Mouse (Mus musculus) granulocyte monocyte progenitor cell, adult 5-6 weeks (primary cell): Measurements from ENCODE around the gene Kap. TPM values are rescaled to one million over a fixed set of nuclear protein-coding genes. Genes with fewer than 3 reads are reported as not detected.
"Not testable (repeated sequence)": the region's sequence is repeated elsewhere in the genome, so short reads cannot be mapped to it uniquely, and the experiment has no call there.

Experiments
- ATAC-seq: replicated peaks from 2 replicates; pipeline ENCODE4 v1.8.0; 2016; ENCODE audit warnings: mild to moderate bottlenecking, moderate TSS enrichment, inconsistent platforms; ENCODE audit not compliant: poor library complexity, severe bottlenecking
- total RNA-seq, 2 experiments: library from RNA; stranded (forward) in 1 of 2; stranded (reverse) in 1 of 2; fragments of 200-712, 200-1000 nt in 1 of 2; fragments of >200 nt in 1 of 2; fragmentation: Nextera tagmentation in 1 of 2; gene quantifications; 2 replicates each; pipeline ENCODE4 v1.2.3; 2014 to 2017

The Kap gene
- total RNA-seq (2014; fragmentation: Nextera tagmentation): not detected in 2 replicates
- total RNA-seq (2017): not detected in 2 replicates

DNA sequence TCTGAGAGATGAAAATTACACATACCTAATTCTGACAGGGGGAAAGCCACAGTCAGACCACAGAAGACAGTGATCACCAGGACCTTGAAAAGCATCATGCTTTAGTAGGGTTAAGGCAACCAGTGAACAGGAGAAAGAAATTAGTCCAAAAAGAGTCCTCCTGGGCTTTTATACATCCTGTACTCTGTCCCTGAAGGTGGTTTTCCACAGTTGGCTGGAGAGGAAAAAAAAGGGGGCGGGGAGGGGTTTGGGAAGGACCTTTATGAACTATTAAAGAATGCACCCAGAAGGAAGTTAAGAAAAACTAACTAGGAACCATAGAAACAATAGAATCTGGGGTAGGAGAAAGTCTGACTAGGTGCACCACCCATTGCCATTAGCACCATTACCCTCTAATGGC lies at the start of gene Kap:
Gene Kap (minus strand): TSS at position 237 of the 400 bp plus-strand sequence.
- no peak for ATAC-seq

DNA sequence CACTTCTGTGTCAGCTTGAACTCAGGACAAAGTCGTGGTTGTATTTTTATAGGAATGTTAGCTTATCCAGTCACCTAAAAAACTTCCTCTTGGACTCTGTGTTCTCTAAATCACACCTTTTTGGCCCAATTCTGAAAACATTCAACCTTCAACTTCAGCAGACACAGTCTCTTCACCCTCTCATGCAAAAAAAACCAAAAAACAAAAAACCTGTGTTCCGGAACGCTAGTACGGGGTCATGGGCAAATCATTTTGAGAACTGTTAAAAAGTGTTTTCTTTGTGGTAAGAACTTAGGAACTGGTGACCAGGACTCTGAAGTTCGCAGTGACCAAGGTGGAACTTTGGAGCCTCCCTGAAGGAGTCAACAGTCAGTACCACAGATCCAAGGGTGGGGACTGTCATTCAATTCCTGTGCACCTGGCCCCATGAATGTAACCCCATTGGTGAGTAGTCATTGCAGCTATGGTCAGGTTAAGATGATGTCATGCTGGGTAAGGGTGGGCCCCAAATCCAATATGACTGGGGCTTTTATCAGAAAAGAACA lies 32.4 kb upstream of the Kap start:
- no peak for ATAC-seq

DNA sequence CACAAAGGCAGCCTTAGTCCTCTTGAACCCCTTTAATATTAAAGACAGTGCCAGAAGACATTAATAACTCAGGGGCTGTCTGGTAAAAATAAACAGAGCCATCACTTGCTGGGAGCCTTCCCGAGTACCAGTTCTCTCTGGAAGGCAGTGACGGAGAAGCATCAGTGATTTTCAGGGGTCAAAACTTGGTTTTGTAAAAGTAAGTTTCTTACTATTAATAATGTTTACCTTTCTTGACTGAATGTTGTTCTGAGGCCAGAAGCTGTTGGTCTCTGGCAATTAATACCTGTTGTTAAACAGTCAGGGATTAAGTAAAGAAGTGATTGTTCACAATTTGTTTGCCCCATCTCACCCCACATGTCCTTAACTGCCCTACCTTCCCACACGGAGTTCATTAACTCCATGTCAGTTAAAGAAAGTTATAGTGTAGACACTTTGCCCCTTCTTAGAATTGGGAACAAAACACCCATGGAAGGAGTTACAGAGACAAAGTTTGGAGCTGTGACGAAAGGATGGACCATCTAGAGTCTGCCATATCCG lies 30.0 kb upstream of the Kap start:
- no peak for ATAC-seq

DNA sequence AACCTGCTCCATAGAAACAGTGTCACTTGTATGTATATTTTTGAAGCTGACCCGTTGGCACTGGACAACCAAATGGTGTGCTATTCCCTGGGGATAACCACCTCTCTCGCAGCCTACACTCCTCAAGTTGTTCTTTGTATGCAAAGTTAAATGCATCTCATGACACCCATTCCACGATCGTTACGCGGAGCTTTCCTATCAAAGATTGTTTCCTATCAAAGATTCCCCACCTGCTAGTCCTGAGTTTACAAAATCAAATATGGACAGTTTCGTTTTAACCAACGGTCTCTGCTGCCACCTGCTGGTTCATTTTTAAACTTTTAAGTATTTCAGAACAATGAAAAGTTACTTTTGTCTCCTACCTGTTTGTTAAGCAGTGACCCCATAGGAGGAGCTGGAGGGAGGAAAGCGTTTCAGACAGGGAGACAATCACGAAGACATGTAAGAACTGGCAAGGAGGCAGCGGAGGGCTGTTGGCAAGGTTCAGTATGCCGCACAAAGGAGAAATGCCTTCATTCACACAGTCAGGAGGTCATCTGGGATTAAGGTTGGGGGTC lies 22.4 kb upstream of the Kap start:
- ATAC-seq: peak; percentile 69

DNA sequence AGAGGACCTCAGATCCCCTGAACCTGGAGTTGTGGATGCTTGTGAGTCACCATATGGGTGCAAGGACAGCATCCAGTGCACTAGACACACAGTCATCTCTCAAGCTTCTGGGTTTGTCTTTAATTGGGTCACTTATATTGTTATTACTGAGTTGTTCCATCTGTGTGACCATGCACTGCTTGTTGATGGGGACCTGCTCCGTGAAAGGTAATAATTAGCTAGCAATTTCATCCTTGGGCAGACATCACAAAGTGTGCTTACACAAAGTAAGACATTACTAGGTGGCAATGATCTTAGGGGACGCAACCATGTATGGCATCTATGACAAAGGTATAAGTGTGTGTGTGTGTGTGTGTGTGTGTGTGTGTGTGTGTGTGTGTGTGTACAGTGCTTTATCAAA lies 19.1 kb upstream of the Kap start:
- no peak for ATAC-seq

DNA sequence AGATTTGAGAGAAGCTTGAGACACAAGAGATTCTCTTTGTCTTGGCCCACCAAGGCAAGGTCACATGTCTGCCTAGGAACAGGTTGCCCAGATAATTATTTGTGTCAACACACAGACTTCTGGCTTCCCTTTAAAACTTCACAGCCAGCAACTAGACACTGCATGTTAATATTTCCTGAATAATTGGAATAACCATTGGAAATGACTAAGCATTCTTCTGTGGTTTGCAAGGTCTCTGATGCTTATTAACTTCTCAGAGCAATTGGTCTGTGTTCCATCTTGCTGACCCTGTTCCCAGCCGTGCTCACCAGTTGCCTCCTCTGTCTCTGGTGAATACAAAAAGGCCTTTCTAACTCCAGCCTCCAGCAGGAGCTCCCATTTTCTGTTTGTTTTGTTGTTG lies 17.6 kb upstream of the Kap start:
- ATAC-seq: no peak

DNA sequence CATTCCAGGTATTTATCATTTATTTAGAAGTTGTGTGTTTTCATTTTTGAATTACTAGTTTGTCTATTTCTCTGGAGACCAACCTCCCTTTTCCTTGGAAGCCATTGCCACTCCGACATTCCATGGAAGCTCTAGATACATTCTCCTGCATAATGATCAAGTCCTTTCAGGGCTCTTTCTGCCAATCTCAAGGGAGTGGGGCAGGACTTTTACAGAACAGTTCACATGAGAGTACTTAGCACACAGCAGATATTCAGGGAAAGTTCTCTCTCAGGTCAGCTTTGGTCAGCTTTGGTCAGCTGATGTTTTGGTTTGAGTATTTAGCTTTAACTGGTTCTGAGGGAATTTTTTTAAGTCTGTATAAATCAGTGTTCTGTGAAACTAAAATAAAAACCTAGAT lies 14.8 kb upstream of the Kap start:
- no peak for ATAC-seq

DNA sequence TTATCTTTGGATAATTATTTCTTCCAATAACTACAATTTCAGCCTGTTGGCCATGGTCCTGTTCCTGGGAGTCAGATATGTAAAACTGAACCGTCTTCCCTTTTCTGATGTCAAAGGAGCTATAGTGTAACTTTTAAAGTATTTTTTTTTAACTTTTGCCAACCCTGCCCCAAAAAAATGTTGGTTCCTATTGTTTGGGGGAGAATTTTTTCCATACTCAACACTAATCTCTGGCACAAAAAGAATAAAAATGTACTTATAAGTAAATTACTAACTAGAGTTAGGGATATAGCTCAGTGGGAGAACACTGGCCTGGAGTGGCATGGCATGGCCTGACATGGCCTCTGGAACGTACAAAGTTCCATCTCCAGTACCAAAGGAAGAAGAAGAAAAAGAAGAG lies 2.3 kb upstream of the Kap start:
- no peak for ATAC-seq

DNA sequence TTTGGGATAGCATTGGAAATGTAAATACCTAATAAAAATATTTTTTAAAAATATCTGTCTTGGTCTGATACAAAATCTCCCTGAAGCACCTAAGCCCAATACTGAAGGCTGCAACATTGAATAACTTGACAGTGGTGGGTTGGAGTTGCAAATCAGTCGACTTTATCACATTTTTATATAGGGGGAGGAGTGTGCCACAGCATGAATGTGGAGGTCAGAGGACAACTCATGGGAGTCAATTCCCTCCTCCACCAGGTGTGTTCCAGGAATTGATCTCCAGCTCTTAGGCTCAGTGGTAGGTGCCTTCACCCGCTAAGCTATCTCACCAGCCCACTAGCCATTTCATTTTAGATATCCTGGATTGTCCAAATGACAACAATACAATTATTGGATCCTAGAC lies 4.2 kb downstream of the Kap start:
- no peak for ATAC-seq

DNA sequence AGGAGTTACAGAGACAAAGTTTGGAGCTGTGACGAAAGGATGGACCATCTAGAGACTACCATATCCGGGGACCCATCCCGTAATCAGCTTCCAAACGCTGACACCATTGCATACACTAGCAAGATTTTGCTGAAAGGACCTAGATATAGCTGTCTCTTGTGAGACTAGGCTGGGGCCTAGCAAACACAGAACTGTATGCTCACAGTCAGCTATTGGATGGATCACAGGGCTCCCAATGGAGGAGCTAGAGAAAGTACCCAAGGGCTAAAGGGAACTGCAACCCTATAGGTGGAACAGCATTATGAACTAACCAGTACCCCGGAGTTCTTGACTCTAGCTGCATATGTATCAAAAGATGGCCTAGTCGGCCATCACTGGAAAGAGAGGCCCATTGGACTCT lies 4.7 kb downstream of the Kap start:
- not testable (repeated sequence) for ATAC-seq

DNA sequence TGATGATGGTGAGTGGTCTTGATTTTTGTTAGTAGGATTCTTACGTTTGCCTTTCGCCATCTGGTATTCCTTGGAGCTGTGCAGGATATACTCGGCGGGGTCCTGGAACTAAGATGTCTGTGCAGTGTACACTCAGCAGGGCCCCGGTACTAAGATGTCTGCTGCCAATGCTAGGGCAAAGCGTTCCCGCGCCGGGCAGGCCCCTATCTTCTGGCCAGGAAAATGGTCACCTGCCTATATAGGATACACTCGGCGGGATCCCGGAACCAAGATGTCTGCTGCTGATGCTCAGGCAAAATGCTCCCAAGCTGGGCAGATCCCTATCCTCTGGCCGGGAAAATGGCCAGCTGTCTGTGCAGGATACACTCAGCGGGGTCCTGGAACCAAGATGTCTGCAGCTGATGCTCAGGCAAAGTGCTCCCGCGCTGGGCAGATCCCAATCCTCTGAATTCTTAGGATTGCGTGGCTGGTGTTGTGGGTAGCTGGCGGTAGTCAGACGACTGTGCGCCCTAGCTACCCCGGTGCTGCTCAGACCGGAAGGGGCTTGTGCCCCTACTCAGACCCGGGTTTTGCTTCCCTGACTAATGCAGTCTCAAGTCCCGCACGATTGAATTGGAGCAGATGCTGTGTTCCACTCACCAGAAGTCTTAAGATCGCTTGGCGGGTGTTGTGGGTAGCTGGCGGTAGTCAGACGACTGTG lies 15.1 kb downstream of the Kap start:
- not testable (repeated sequence) for ATAC-seq

DNA sequence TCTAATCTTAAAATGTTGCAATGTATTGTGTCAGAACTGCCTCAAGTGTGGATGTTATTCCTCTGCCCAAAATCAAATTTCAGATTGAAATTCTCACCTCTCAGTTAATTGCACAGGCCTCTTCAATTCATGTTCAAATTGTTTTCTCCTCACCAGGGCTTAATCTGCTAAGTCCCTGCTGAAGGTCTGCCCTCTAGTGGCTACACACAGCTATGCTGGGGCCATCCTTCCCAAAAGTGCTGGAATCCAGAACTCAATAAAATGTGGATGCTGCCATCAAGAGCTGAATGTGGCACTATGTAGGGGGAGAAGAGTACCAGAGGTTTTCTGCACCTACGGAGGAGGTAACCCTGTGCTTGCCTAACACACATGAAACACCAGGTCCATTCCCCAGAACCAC lies 41.2 kb downstream of the Kap start:
- ATAC-seq: no peak

Other genes with a start within 250 kb of the Kap start
- 100 and 123 TPM in 2 replicates for gene Etv6, start 181.9 kb upstream of the Kap start, total RNA-seq (2014; fragmentation: Nextera tagmentation)
- 75.5 and 83.9 TPM in 2 replicates for gene Etv6, start 181.9 kb upstream of the Kap start, total RNA-seq (2017)